Mouse (Mus musculus) stomach, embryonic 15.5 days (tissue): ENCODE data around the gene Btg3. TPM values are rescaled to one million over a fixed set of nuclear protein-coding genes. Genes with fewer than 3 reads are reported as not detected.

Source experiments
- ATAC-seq: fragments of 200-750 bp; cut with Nextera tagmentation; 2 replicates; pipeline ENCODE4 v1.8.0; 2017; ENCODE audit warnings: low read depth, moderate number of reproducible peaks, moderate TSS enrichment; ENCODE audit not compliant: insufficient read depth, low FRiP score
- H3K27ac ChIP-seq: fragments of 300-500 bp; sonication (generic); 2 replicates; pipeline ENCODE4 v1.5.1; 2015; ENCODE audit warnings: mild to moderate bottlenecking, inconsistent platforms
- H3K27me3 ChIP-seq: fragments of 300-500 bp; sonication (generic); replicated peaks from 2 replicates; pipeline ENCODE4 v1.6.1; 2015; ENCODE audit warnings: inconsistent platforms
- H3K36me3 ChIP-seq: fragments of 300-500 bp; sonication (generic); 2 replicates; pipeline ENCODE4 v1.6.1; 2015; ENCODE audit warnings: inconsistent platforms
- H3K4me1 ChIP-seq: fragments of 300-500 bp; sonication (generic); 2 replicates; pipeline ENCODE4 v1.6.1; 2015; ENCODE audit warnings: inconsistent platforms
- H3K4me2 ChIP-seq: fragments of 300-500 bp; sonication (generic); 2 replicates; pipeline ENCODE4 v1.6.1; 2015; ENCODE audit warnings: mild to moderate bottlenecking, inconsistent platforms
- H3K4me3 ChIP-seq: fragments of 300-500 bp; sonication (generic); replicated peaks from 2 replicates; pipeline ENCODE4 v1.5.1; 2015; ENCODE audit warnings: inconsistent platforms
- H3K9ac ChIP-seq: fragments of 300-500 bp; sonication (generic); 2 replicates; pipeline ENCODE4 v1.6.1; 2015; ENCODE audit warnings: inconsistent platforms
- H3K9me3 ChIP-seq: fragments of 300-500 bp; sonication (generic); 2 replicates; pipeline ENCODE4 v1.6.1; 2016; ENCODE audit warnings: inconsistent platforms
- WGBS: fragments of 180-500 bp; shearing (Covaris S2); methylation state at CpG from one replicate; pipeline ENCODE4 v1.1.7; 2015; 5-methylcytosine and 5-hydroxymethylcytosine counted together
- polyA plus RNA-seq: library from polyadenylated mRNA; unstranded; fragments of >200 nt; fragmentation: Nextera tagmentation; extraction: Ambion mirVana; gene quantifications from 2 replicates; pipeline ENCODE4 v1.2.1, GENCODE M21; 2015

Gene Btg3
- polyA plus RNA-seq, 1 experiment from 2014 or later = 52.0 TPM

DNA sequence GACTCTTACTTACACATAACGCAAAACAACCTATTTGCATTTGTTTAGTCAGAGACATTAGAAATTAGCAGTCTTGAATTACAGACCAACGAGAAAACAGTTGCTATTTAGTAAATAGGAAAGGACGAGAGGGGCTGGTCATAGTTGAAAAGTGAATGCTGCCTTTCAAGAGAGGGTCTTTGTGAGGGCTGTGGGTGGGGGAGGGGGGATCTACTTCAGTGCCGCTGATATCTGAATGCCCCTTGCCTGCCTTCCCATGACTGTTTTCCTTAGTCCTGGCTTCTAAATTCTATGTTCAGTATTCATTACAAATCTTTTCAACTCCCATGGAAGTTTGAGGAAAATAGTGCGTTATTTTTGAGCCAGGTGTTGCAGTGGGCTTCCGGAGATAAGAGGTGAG lies 63.0 kb downstream of the Btg3 start:
- 0 out of 2 replicates have a peak, but pooled peaks cover 3% of the 10 kb centered on the region for H3K4me1 ChIP-seq
- H3K27ac ChIP-seq = no peak overlapping the region
- 75% methylated on average over 6 of the region's 6 CpGs for WGBS
- H3K36me3 ChIP-seq = no peaks in the 10 kb centered on the region
- no peak overlapping the region for H3K4me2 ChIP-seq
- H3K27me3 ChIP-seq = no peaks in the 10 kb centered on the region
- H3K4me3 ChIP-seq = no peak overlapping the region
- ATAC-seq = no peak
- no peak overlapping the region for H3K9ac ChIP-seq
- no peaks in the 10 kb centered on the region for H3K9me3 ChIP-seq

- Histone ChIP-seq H3K36me3 (no peaks in the 10 kb centered on the region), H3K27ac (no peak overlapping the region), H3K4me3 (no peak overlapping the region), H3K4me1 (0 out of 2 replicates have a peak, but pooled peaks cover 3% of the 10 kb centered on the region), H3K9me3 (no peaks in the 10 kb centered on the region), H3K4me2 (no peak overlapping the region), H3K9ac (no peak overlapping the region), H3K27me3 (no peaks in the 10 kb centered on the region)
- WGBS = 59% methylated on average over 16 of the region's 16 CpGs
- no peak for ATAC-seq
These were observed 63.7 kb downstream of the Btg3 start for GRCm38 (mm10) chr16:78313135-78313887.

DNA sequence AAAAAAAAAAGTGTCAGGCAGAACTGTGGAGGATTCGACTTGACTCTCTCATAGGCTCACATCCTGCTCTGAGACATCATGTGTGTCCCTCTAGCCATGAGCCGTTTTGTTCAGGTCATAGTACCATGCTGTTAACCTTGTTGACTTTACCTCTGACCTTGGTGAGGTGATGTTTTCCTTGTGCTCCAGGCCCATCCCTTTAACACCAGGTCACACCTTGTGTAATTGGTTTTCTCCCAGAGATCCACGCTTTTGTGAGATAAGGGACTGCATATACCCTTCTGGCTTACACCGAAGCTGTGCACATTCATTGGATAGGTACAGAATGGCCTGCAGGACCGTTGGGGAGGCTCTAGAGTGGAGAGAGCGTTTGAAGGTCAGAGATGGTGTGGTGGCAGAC lies 67.7 kb downstream of the Btg3 start:
- H3K4me3 ChIP-seq = no peak overlapping the region
- H3K4me2 ChIP-seq = no peak overlapping the region
- no peaks in the 10 kb centered on the region for H3K27me3 ChIP-seq
- no peak overlapping the region for H3K9ac ChIP-seq
- H3K27ac ChIP-seq = no peak overlapping the region
- no peaks in the 10 kb centered on the region for H3K36me3 ChIP-seq
- no peaks in the 10 kb centered on the region for H3K9me3 ChIP-seq
- peak; percentile 36; the same call in 1 of the 2 replicates for ATAC-seq
- H3K4me1 ChIP-seq = 0 out of 2 replicates have a peak, but pooled peaks cover 6% of the 10 kb centered on the region
- WGBS = 53% methylated on average over 6 of the region's 6 CpGs

DNA sequence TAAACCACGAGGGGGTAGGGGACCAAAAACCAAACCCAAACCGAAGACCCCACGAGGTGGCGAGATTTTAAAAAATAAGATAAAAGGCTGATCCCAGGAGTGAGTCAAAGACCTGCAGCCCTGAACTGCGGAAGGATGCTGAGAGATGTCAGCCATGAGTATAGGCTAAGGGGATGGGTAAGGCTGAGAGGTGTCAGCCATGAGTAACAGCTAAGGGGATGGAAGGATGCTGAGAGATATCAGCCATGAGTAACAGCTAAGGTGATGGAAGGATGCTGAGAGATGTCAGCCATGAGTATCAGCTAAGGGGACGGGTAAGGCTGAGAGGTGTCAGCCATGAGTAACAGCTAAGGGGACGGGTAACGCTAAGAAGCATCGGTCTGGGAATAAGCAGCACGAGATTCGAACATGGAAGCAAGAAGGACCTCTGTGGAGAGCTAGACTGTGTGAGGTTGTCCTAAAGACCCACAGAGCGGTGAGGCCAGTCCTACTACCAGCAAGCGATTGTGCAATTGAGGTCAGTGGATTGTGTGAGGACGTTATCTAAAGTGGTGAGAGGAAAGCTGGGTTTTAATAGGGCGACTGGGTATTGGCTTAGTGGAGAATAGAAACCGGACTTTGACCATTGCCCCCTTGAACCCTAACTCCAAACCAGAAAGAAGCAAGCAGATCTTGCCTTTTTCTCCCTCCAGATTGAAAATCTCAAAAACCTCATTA lies 69.4 kb downstream of the Btg3 start:
- no peak overlapping the region for H3K4me3 ChIP-seq
- H3K4me2 ChIP-seq = no peak overlapping the region
- 89% methylated on average over 16 of the region's 16 CpGs for WGBS
- H3K9me3 ChIP-seq = no peaks in the 10 kb centered on the region
- H3K27me3 ChIP-seq = no peaks in the 10 kb centered on the region
- H3K9ac ChIP-seq = no peak overlapping the region
- H3K36me3 ChIP-seq = no peaks in the 10 kb centered on the region
- ATAC-seq = peak; percentile 48
- H3K27ac ChIP-seq = no peak overlapping the region
- 0 out of 2 replicates have a peak, but pooled peaks cover 4% of the 10 kb centered on the region for H3K4me1 ChIP-seq

GRCm38 (mm10) chr16:78306606-78307005 lies 70.4 kb downstream of the Btg3 start:
- WGBS = 72% methylated on average over 8 of the region's 8 CpGs
- no peak overlapping the region for H3K9ac ChIP-seq
- H3K4me1 ChIP-seq = 0 out of 2 replicates have a peak, but pooled peaks cover 4% of the 10 kb centered on the region
- H3K4me3 ChIP-seq = no peak overlapping the region
- no peak for ATAC-seq
- no peaks in the 10 kb centered on the region for H3K36me3 ChIP-seq
- no peak overlapping the region for H3K27ac ChIP-seq
- no peaks in the 10 kb centered on the region for H3K9me3 ChIP-seq
- no peaks in the 10 kb centered on the region for H3K27me3 ChIP-seq
- no peak overlapping the region for H3K4me2 ChIP-seq

- H3K27ac ChIP-seq = no peak overlapping the region
- H3K36me3 ChIP-seq = no peaks in the 10 kb centered on the region
- 0 out of 2 replicates have a peak, but pooled peaks cover 3% of the 10 kb centered on the region for H3K27me3 ChIP-seq
- no peaks in the 10 kb centered on the region for H3K9me3 ChIP-seq
- WGBS = 74% methylated on average over 12 of the region's 12 CpGs
- H3K4me3 ChIP-seq = no peak overlapping the region
- no peak overlapping the region for H3K4me2 ChIP-seq
- 0 out of 2 replicates have a peak, but pooled peaks cover 4% of the 10 kb centered on the region for H3K4me1 ChIP-seq
- ATAC-seq = no peak
- no peak overlapping the region for H3K9ac ChIP-seq
These were observed 71.3 kb downstream of the Btg3 start for GRCm38 (mm10) chr16:78305606-78306100.

DNA sequence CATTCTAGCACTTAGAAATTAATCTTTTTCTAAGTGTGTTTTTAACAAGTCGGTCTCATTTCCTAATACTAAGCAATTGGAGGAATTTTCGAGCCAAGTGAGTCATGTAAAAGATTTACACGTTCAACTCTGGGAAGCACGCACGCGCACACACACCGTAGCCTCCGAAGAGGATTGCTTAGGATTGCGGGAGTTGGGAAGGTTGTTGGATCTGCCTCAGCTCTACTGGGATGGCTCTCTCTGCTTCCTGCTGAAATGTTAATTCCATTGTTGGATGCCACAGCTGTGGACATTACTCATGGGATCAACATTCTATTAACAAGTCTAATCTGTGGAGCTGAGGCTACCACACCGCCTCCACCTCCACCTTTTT lies 74.3 kb downstream of the Btg3 start:
- no peak for ATAC-seq
- 5% methylated on average over 10 of the region's 10 CpGs for WGBS
- H3K9ac ChIP-seq = no peak overlapping the region

GRCm38 (mm10) chr16:78301831-78302677 lies 74.9 kb downstream of the Btg3 start:
- Histone ChIP-seq H3K4me2 (peak overlapping the region; percentile 94), H3K9me3 (no peaks in the 10 kb centered on the region), H3K4me3 (peak overlapping the region; percentile 72), H3K27ac (peak overlapping the region; percentile 89), H3K27me3 (0 out of 2 replicates have a peak, but pooled peaks cover 3% of the 10 kb centered on the region), H3K4me1 (0 out of 2 replicates have a peak, but pooled peaks cover 4% of the 10 kb centered on the region), H3K9ac (peak overlapping the region; percentile 62), H3K36me3 (no peaks in the 10 kb centered on the region)
- peak; percentile 20 for ATAC-seq
- under 1% methylated on average over 65 of the region's 65 CpGs for WGBS

More for the DNA sequence above, 74.3 kb downstream of the Btg3 start:
- peak overlapping the region; percentile 72 for H3K4me3 ChIP-seq
- peak overlapping the region; percentile 94 for H3K4me2 ChIP-seq
- peak overlapping the region; percentile 12; the same call in 1 of the 2 replicates for H3K27ac ChIP-seq
- 0 out of 2 replicates have a peak, but pooled peaks cover 3% of the 10 kb centered on the region for H3K27me3 ChIP-seq
- no peaks in the 10 kb centered on the region for H3K9me3 ChIP-seq
- no peaks in the 10 kb centered on the region for H3K36me3 ChIP-seq
- H3K4me1 ChIP-seq = 0 out of 2 replicates have a peak, but pooled peaks cover 4% of the 10 kb centered on the region

GRCm38 (mm10) chr16:78301183-78301830 lies 75.7 kb downstream of the Btg3 start, which contains the start of gene Cxadr:
Gene Cxadr (plus strand): TSS chr16:78301489.
- peak within 1 kb of the TSS; percentile 72 for H3K4me3 ChIP-seq
- peak within 1 kb of the TSS; percentile 94 for H3K4me2 ChIP-seq
- H3K27me3 ChIP-seq = 0 out of 2 replicates have a peak, but pooled peaks cover 3% of the 10 kb centered on the region
- 0 out of 2 replicates have a peak, but pooled peaks cover 4% of the 10 kb centered on the region for H3K4me1 ChIP-seq
- H3K9ac ChIP-seq = peak within 1 kb of the TSS; percentile 62
- peak; percentile 92 for ATAC-seq
- H3K9me3 ChIP-seq = no peaks in the 10 kb centered on the region
- H3K27ac ChIP-seq = peak within 1 kb of the TSS; percentile 89
- WGBS = under 1% methylated on average over 34 of the region's 34 CpGs
- H3K36me3 ChIP-seq = no peaks in the 10 kb centered on the region

GRCm38 (mm10) chr16:78296114-78296513 lies 80.9 kb downstream of the Btg3 start:
- Histone ChIP-seq H3K4me1 (no peaks in the 10 kb centered on the region), H3K27ac (no peak overlapping the region), H3K4me3 (no peak overlapping the region), H3K9ac (no peak overlapping the region), H3K36me3 (no peaks in the 10 kb centered on the region), H3K4me2 (no peak overlapping the region), H3K27me3 (0 out of 2 replicates have a peak, but pooled peaks cover 2% of the 10 kb centered on the region), H3K9me3 (no peaks in the 10 kb centered on the region)
- WGBS = 76% methylated on average over 9 of the region's 9 CpGs
- ATAC-seq = no peak

DNA sequence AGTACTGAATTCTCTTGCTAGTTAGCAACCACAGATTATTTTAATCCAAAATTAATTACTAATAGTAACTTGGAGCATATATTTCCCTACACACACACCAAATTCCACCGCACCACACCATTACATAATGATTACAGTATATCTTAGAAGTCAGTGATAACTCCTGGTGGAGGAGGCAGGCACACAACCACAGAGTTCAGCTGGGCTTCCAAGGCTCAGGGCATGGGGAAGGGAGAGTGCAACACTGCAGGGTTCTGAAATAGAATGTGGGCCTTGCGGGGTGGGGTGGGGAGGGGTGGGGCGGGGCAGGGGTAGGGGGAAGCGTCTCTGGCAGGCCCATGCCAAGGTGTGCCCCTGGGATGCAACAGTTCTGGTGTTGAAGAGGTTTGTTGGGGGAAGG lies 81.4 kb downstream of the Btg3 start:
- Histone ChIP-seq H3K4me2 (no peak overlapping the region), H3K27me3 (no peaks in the 10 kb centered on the region), H3K4me3 (no peak overlapping the region), H3K36me3 (no peaks in the 10 kb centered on the region), H3K27ac (no peak overlapping the region), H3K9ac (no peak overlapping the region), H3K9me3 (no peaks in the 10 kb centered on the region), H3K4me1 (no peaks in the 10 kb centered on the region)
- no peak for ATAC-seq
- WGBS = 58% methylated on average over 4 of the region's 4 CpGs
